In genomic region chr12:29534761-29535300, GRCm38 (mm10) we compare ENCODE assay signal across 8 mouse cellular contexts. TPM values are rescaled to one million over a fixed set of nuclear protein-coding genes. Genes with fewer than 3 reads are reported as not detected.
A peak's percentile ranks its signal among the peaks of the same experiment; 100 is the strongest.
DNase-seq lines count a peak whose midpoint lies in the region; ATAC-seq lines count a peak whose summit lies in the region.
"Had no signal": no experiment of that assay in that cellular context is flagged by ENCODE, and none has a peak within 500 bp of the region (broad histone marks: within the 10 kb centered on the region; RNA-seq: fewer than 3 reads in every experiment).

No protein-coding gene starts in this region.

- peak; percentile 51 for ATAC-seq in forebrain, embryonic 15.5 days (replicated peaks)
- peak; percentile 45; the same call in 1 of the 2 replicates for ATAC-seq in midbrain, embryonic 11.5 days (ENCODE audit: low FRiP score)
- no peak for ATAC-seq in megakaryocyte progenitor cell, adult 5-6 weeks (replicated peaks; ENCODE audit: poor library complexity)

- DNase-seq in ES-CJ7 (ENCODE audit: low read depth, low spot score), result peak; percentile 4
- peak; percentile 64 for DNase-seq in cerebellum, adult 11-12 months
- peak; percentile 94 for DNase-seq in midbrain, embryonic 11.5 days (ENCODE audit: low spot score, missing footprints)
- no peak for DNase-seq in spleen, postnatal 36 days (ENCODE audit: low spot score in 2 of 2)
- no peak for DNase-seq in c-Kit-positive CD71-positive TER-119-positive erythroid progenitor cells, embryonic 14.5 days (ENCODE audit: low spot score)

- H3K27ac ChIP-seq in forebrain, embryonic 15.5 days (replicated peaks), result peak overlapping the region; percentile 97
- H3K27ac ChIP-seq in midbrain, embryonic 11.5 days (ENCODE audit: low read depth, low read length), result peak overlapping the region; percentile 5
- H3K27ac ChIP-seq: kidney, postnatal 0 days had no signal

- WGBS in forebrain, embryonic 15.5 days, result under 1% methylated on average over 25 of the region's 25 CpGs
- under 1% methylated on average over 25 of the region's 25 CpGs for WGBS in midbrain, embryonic 11.5 days

- peak overlapping the region; percentile 56 for H3K4me3 ChIP-seq in forebrain, embryonic 15.5 days
- peak overlapping the region; percentile 27 for H3K4me3 ChIP-seq in midbrain, embryonic 11.5 days (ENCODE audit: low read depth, low read length)

- H3K4me1 ChIP-seq in forebrain, embryonic 15.5 days, result peaks cover 61% of the 10 kb centered on the region
- H3K4me1 ChIP-seq in midbrain, embryonic 11.5 days (ENCODE audit: control insufficient read depth, insufficient read depth, low read length), result peaks cover 29% of the 10 kb centered on the region

- no peaks in the 10 kb centered on the region for H3K9me3 ChIP-seq in forebrain, embryonic 15.5 days
- no peaks in the 10 kb centered on the region for H3K9me3 ChIP-seq in midbrain, embryonic 11.5 days (ENCODE audit: control insufficient read depth, low read length)

- H3K36me3 ChIP-seq in forebrain, embryonic 15.5 days, result no peaks in the 10 kb centered on the region
- no peaks in the 10 kb centered on the region for H3K36me3 ChIP-seq in midbrain, embryonic 11.5 days (ENCODE audit: control insufficient read depth, insufficient read depth, low read length)

- peak overlapping the region; percentile 83 for H3K9ac ChIP-seq in forebrain, embryonic 15.5 days (replicated peaks)
- peak overlapping the region; percentile 9; the same call in 1 of the 2 replicates for H3K9ac ChIP-seq in midbrain, embryonic 11.5 days (ENCODE audit: low read length)

- no peaks in the 10 kb centered on the region for H3K27me3 ChIP-seq in forebrain, embryonic 15.5 days
- H3K27me3 ChIP-seq in midbrain, embryonic 11.5 days (ENCODE audit: control insufficient read depth, insufficient read depth, low read length), result peaks cover 28% of the 10 kb centered on the region

- H3K4me2 ChIP-seq in forebrain, embryonic 15.5 days (replicated peaks), result peak overlapping the region; percentile 61
- peak overlapping the region; percentile 58 for H3K4me2 ChIP-seq in midbrain, embryonic 11.5 days

RNA-seq across cellular contexts. Expression of gene Myt1l, which starts 6.6 kb away (rescaled TPM):
- polyA plus RNA-seq in forebrain, embryonic 15.5 days (2015; fragmentation: Nextera tagmentation; extraction: Ambion mirVana), result 246 and 254 TPM in 2 replicates
- 13.3 and 13.5 TPM in 2 replicates for polyA plus RNA-seq in midbrain, embryonic 11.5 days (2014; fragmentation: Nextera tagmentation; extraction: Ambion mirVana)
- total RNA-seq in megakaryocyte progenitor cell, adult 5-6 weeks (2015), result not detected in 2 replicates
- not detected in 2 replicates for total RNA-seq in megakaryocyte progenitor cell, adult 5-6 weeks (2017)

Comparison
In these comparisons a context has a peak if more than half of its experiments do, and no peak if none do; other contexts are left out.
1. DNase-seq: peak in ES-CJ7 (single experiment), cerebellum, adult 11-12 months (single experiment) and midbrain, embryonic 11.5 days (single experiment); none in spleen, postnatal 36 days (0 of 2) and c-Kit-positive CD71-positive TER-119-positive erythroid progenitor cells, embryonic 14.5 days (single experiment).
2. RNA of gene Myt1l, which starts 6.6 kb away (polyA plus RNA-seq): 246 to 254 TPM in forebrain, embryonic 15.5 days; 13.3 to 13.5 TPM in midbrain, embryonic 11.5 days; every median in the first group is over 10 times any median in the second.